Mouse (Mus musculus) CH12.LX (cell line): ENCODE measurements around the gene Dcst1.

ENCODE experiments used
- CHD2 ChIP-seq: IDR thresholded peaks from 2 replicates; pipeline ENCODE4 v1.6.1; 2011; ENCODE audit warnings: low read length, improper control_type of control experiment
- CTCF ChIP-seq, 2 experiments: IDR thresholded peaks in 1 of 2; conservative IDR thresholded peaks in 1 of 2; 2 replicates each; pipeline ENCODE4 v1.5.1; 2011 to 2012; ENCODE audit warnings: low read depth in 2 of 2, low read length in 2 of 2, improper control_type of control experiment in 1 of 2, inconsistent platforms in 1 of 2, mild to moderate bottlenecking in 1 of 2, moderate library complexity in 1 of 2
- ELF1 ChIP-seq: IDR thresholded peaks from 2 replicates; pipeline ENCODE4 v1.6.1; 2014; ENCODE audit warnings: low read depth, mild to moderate bottlenecking, inconsistent platforms, low read length, improper control_type of control experiment
- MAZ ChIP-seq: IDR thresholded peaks from 2 replicates; pipeline ENCODE4 v1.6.1; 2012; ENCODE audit warnings: low read depth, mild to moderate bottlenecking, inconsistent platforms, low read length, improper control_type of control experiment, moderate library complexity
- NELFE ChIP-seq: IDR thresholded peaks from 2 replicates; pipeline ENCODE4 v1.6.1; 2011; ENCODE audit warnings: low read depth, low read length, improper control_type of control experiment
- POLR2A ChIP-seq: IDR thresholded peaks from 2 replicates; pipeline ENCODE4 v1.6.1; 2011; ENCODE audit warnings: low read depth, mild to moderate bottlenecking, improper control_type of control experiment, low read length
- RCOR1 ChIP-seq: conservative IDR thresholded peaks from 2 replicates; pipeline ENCODE4 v1.6.1; 2012; ENCODE audit warnings: low read depth, mild to moderate bottlenecking, inconsistent platforms, low read length, improper control_type of control experiment
- TBP ChIP-seq: conservative IDR thresholded peaks from 2 replicates; pipeline ENCODE4 v1.6.1; 2011; ENCODE audit warnings: low read depth, low read length, improper control_type of control experiment
- USF2 ChIP-seq: conservative IDR thresholded peaks from 2 replicates; pipeline ENCODE4 v1.6.1; 2011; ENCODE audit warnings: low read depth, low read length, improper control_type of control experiment

DNA sequence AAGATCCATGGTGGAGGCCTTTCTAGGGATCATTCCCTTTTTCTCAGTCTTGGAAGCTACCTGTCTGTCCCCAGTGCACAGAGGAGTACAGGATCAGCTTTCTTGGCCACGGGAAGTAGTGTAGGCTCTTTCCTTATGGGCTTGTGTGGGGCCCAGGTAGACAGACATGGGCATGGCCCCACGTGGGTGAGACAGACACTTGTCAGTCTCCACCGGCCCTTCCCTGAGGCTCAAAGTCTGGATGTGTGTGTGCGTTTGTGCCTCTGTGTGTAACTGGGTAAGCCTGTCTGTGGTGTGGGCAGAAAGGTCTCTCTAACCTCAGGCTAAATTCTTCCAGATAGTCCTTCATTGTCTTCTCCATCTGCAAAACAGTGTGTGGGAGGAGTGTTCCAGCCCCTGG lies 59.9 kb downstream of the Dcst1 start:
- TF ChIP-seq POLR2A = no peak
- no peak for TF ChIP-seq CTCF (conservative IDR thresholded peaks at IDR 0.05 in 1 of 2, IDR thresholded peaks at IDR 0.05 in 1 of 2; ENCODE audit: low read depth in 2 of 2, low read length in 2 of 2)
- TF ChIP-seq USF2 = no peak
- no peak for TF ChIP-seq TBP
- no peak for TF ChIP-seq MAZ
- no peak for TF ChIP-seq RCOR1
- no peak for TF ChIP-seq NELFE
- TF ChIP-seq CHD2 = no peak
- TF ChIP-seq ELF1 = no peak
